Mouse (Mus musculus) urinary bladder, postnatal 36 days (tissue): ENCODE data around the gene AW209491.
A peak's percentile ranks its signal among the peaks of the same experiment; 100 is the strongest.

Source experiments
- DNase-seq, 2 experiments: peaks; one replicate each; pipeline ENCODE4 v3.0.0; 2022; ENCODE audit warnings: low spot score in 2 of 2, mixed read lengths in 1 of 2

The AW209491 gene

GRCm38 (mm10) chr13:14629726-14630641, at the start of gene AW209491:
Gene AW209491, plus strand, starts transcription at chr13:14630154.
- DNase-seq: peak; percentile 95 to 96

GRCm38 (mm10) chr13:14580392-14580791, 49.6 kb upstream of the AW209491 start:
- no peak for DNase-seq

GRCm38 (mm10) chr13:14602744-14603143, 27.2 kb upstream of the AW209491 start:
- DNase-seq: no peak

GRCm38 (mm10) chr13:14607616-14608015, 22.3 kb upstream of the AW209491 start:
- no peak for DNase-seq

- DNase-seq: no peak
Observed at GRCm38 (mm10) chr13:14612463-14612862, 17.5 kb upstream of the AW209491 start.

- peak; percentile 96 to 97 for DNase-seq
Observed at GRCm38 (mm10) chr13:14612926-14613529, 16.9 kb upstream of the AW209491 start, which contains the start of the genes Mrpl32 and Psma2. Gene Mrpl32, minus strand, starts transcription at chr13:14613165. Gene Psma2, plus strand, starts transcription at chr13:14613240.

GRCm38 (mm10) chr13:14613553-14613952, 16.4 kb upstream of the AW209491 start:
- no peak for DNase-seq

- peak; percentile 47 to 53 for DNase-seq
Observed at GRCm38 (mm10) chr13:14618724-14619123, 11.2 kb upstream of the AW209491 start.

- DNase-seq: no peak
Observed at GRCm38 (mm10) chr13:14639998-14640397, 10.0 kb downstream of the AW209491 start.

GRCm38 (mm10) chr13:14649301-14649700, 19.3 kb downstream of the AW209491 start:
- DNase-seq: no peak

GRCm38 (mm10) chr13:14667107-14667506, 37.2 kb downstream of the AW209491 start:
- no peak for DNase-seq

GRCm38 (mm10) chr13:14670342-14670741, 40.4 kb downstream of the AW209491 start:
- DNase-seq: no peak
